Mouse (Mus musculus) c-Kit-positive CD71-negative TER-119-negative erythroid progenitor cells, embryonic 14.5 days (primary cell): ENCODE measurements around the gene Olfr291.
A peak's percentile ranks its signal among the peaks of the same experiment; 100 is the strongest.

ENCODE experiments used
- DNase-seq: peaks from one replicate; pipeline ENCODE4 v3.0.0-alpha.2; 2013; ENCODE audit warnings: low read depth

Olfr291 gene

GRCm38 (mm10) chr7:84853253-84853652 is at the start of gene Olfr291:
Olfr291 (plus strand) TSS chr7:84853553.
- DNase-seq: no peak

- DNase-seq: peak; percentile 8
These were observed 48.1 kb upstream of the Olfr291 start for GRCm38 (mm10) chr7:84805224-84805623.

GRCm38 (mm10) chr7:84806159-84806558 is 47.2 kb upstream of the Olfr291 start:
- no peak for DNase-seq

GRCm38 (mm10) chr7:84884530-84884929 is 31.2 kb downstream of the Olfr291 start:
- DNase-seq: no peak
